Mouse (Mus musculus): ENCODE measurements around the gene Commd3. TPM values are rescaled to one million over a fixed set of nuclear protein-coding genes. Genes with fewer than 3 reads are reported as not detected.

Gene Commd3
- polyA plus RNA-seq, 1 experiment from 2014 or later: 202 TPM

DNA sequence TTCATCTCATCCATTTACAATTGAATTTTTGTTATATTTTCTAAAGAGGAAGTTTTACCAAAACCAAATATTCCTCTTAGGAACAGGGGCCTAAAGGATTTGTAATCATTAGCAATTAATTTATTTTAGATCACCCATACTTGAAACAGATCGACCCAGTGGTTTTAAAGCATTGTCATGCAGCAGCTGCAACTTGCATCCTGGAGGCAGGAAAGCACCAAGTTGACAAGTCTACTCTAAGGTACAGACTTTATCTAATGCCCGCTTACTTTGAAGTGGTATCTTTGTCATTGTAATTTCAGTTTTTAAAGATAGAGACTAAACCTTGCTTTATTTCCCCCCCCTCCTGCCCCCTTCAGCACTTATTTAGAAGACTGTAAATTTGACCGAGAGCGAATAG is 1.6 kb downstream of the Commd3 start:
- no peak overlapping the region for H3K27ac ChIP-seq (replicated peaks; ENCODE audit: low read depth, low read length)
- 48% methylated on average over 4 of the region's 4 CpGs for WGBS

DNA sequence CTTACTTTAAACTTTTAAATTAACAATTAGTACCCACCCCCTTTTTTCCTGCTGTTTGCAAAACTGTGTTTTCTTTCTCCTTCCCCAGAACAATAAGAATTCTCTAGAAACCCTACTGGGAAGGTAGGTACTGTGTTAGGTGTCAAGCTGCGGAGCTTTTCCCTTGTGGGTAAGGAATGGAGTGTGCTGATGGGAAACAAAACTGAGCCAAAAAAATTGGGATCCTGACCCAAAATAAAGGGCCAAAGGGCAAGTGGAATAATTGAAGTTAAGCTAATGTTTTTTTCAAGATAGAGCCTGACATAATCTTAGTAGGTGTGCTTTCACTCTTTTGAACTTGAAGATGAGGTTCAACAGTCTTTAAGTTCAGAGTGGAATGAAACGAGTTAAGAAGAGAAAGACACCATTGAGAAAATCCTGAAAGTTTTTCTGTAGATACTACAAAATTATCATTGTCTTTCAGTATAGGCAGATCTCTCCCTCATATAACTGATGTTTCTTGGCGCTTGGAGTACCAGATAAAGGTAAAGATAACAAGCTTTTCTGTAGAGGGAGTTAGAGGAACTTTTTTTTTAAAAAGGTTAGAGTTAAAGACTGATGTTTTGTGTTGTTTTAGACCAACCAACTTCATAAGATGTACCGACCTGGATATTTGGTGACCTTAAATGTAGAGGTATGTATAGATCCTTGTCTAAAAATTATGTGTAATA is 2.2 kb downstream of the Commd3 start:
- H3K9me3 ChIP-seq (ENCODE audit: control insufficient read depth, low read length): no peaks in the 10 kb centered on the region
- peaks cover 23% of the 10 kb centered on the region for H3K27me3 ChIP-seq (ENCODE audit: control insufficient read depth, insufficient read depth, low read length)
- H3K36me3 ChIP-seq (ENCODE audit: control insufficient read depth, insufficient read depth, low read length): no peaks in the 10 kb centered on the region
- no peak overlapping the region for H3K4me3 ChIP-seq (replicated peaks; ENCODE audit: low read depth, low read length)
- no peak overlapping the region for H3K27ac ChIP-seq (replicated peaks; ENCODE audit: low read depth, low read length)
- H3K9ac ChIP-seq (replicated peaks; ENCODE audit: low read length): no peak overlapping the region
- ATAC-seq (ENCODE audit: low FRiP score, low TSS enrichment): no peak
- no peak for DNase-seq
- peaks cover 23% of the 10 kb centered on the region for H3K4me1 ChIP-seq (ENCODE audit: control insufficient read depth, insufficient read depth, low read length)
- WGBS: 60% methylated on average over 4 of the region's 4 CpGs
- peak overlapping the region; percentile 90; the same call in 1 of the 2 replicates for H3K4me2 ChIP-seq (ENCODE audit: low read length)

More for the DNA sequence above, 1.6 kb downstream of the Commd3 start:
- ATAC-seq (ENCODE audit: low FRiP score, low TSS enrichment): no peak
- Histone ChIP-seq H3K9me3 (ENCODE audit: control insufficient read depth, low read length) (no peaks in the 10 kb centered on the region), H3K27me3 (ENCODE audit: control insufficient read depth, insufficient read depth, low read length) (peaks cover 19% of the 10 kb centered on the region), H3K4me2 (ENCODE audit: low read length) (peak overlapping the region; percentile 90), H3K9ac (replicated peaks; ENCODE audit: low read length) (no peak overlapping the region), H3K36me3 (ENCODE audit: control insufficient read depth, insufficient read depth, low read length) (no peaks in the 10 kb centered on the region), H3K4me3 (replicated peaks; ENCODE audit: low read depth, low read length) (no peak overlapping the region), H3K4me1 (ENCODE audit: control insufficient read depth, insufficient read depth, low read length) (peaks cover 18% of the 10 kb centered on the region)
- no peak for DNase-seq

DNA sequence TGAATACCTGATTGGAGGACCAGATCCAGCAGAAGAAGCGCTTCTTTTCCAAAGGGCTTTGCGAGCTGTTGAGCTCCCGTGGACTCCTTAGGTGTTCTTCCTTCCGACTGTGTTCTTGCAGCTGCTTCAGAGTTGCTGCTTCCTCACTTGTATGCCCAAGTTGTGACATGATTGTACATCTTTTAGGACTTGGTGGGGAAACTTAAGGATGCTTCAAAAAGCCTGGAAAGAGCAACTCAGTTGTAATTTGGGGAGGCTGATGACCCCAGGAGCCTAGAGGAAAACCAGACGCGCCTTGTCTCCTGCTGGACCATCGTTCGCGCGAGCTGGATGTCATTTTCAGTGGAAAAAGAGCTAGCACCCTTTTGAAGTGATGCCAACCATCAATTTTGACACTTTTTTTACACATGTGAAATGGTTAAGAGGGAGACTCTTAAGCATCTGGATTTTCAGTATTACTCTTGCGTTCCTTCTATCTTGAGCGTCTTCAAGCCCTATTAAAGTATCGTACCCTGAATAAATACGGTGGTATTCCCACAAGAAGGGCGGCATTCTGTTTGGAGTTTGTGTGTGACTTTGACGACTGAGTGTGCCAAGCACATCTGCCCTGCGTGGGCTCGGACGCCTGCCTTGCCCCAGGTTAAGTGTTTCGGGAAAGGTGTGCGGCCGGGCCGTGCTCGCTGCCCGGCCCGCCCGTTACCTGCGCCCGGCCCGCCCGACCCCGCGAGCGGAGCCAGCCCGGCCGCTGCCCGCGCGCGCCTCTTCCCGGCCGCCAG is 3.7 kb downstream of the Commd3 start:
- Histone ChIP-seq H3K27me3 (ENCODE audit: control insufficient read depth, insufficient read depth, low read length) (peaks cover 35% of the 10 kb centered on the region), H3K4me1 (ENCODE audit: control insufficient read depth, insufficient read depth, low read length) (peaks cover 31% of the 10 kb centered on the region), H3K4me2 (ENCODE audit: low read length) (peak overlapping the region; percentile 82), H3K27ac (replicated peaks; ENCODE audit: low read depth, low read length) (peak overlapping the region; percentile 99), H3K9me3 (ENCODE audit: control insufficient read depth, low read length) (no peaks in the 10 kb centered on the region), H3K4me3 (replicated peaks; ENCODE audit: low read depth, low read length) (peak overlapping the region; percentile 78), H3K9ac (replicated peaks; ENCODE audit: low read length) (peak overlapping the region; percentile 98), H3K36me3 (ENCODE audit: control insufficient read depth, insufficient read depth, low read length) (no peaks in the 10 kb centered on the region)
- DNase-seq: peak; percentile 31
- no peak for ATAC-seq (ENCODE audit: low FRiP score, low TSS enrichment)
- 4% methylated on average over 42 of the region's 42 CpGs for WGBS

DNA sequence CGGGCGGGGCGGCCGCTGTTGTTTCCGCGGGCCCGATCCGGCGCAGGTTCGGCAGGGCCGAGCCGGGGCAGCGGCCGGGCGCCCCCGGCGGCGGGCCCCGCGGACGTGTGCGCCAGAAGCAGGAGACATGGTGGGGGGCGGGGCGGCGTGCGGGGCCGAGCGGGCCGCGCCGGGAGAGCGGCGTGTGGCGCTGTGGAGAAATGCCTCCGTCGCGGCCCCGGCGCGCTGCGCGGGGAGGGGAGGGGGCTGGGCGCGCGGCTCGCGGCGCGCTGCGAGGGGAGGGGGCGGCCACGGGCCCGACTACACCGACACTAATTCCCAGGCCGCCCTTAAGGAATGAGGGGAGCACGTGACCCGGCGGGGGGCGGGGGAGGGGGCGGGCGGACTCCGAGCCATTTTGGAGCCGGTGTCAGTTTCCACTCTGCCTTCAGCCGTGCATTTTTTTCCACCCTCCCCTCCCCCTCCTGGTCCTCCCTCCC is 4.3 kb downstream of the Commd3 start:
- Histone ChIP-seq H3K4me1 (ENCODE audit: control insufficient read depth, insufficient read depth, low read length) (peaks cover 35% of the 10 kb centered on the region), H3K4me3 (replicated peaks; ENCODE audit: low read depth, low read length) (peak overlapping the region; percentile 78), H3K36me3 (ENCODE audit: control insufficient read depth, insufficient read depth, low read length) (no peaks in the 10 kb centered on the region), H3K4me2 (ENCODE audit: low read length) (peak overlapping the region; percentile 82), H3K27ac (replicated peaks; ENCODE audit: low read depth, low read length) (peak overlapping the region; percentile 99), H3K9ac (replicated peaks; ENCODE audit: low read length) (peak overlapping the region; percentile 98), H3K27me3 (ENCODE audit: control insufficient read depth, insufficient read depth, low read length) (peaks cover 41% of the 10 kb centered on the region), H3K9me3 (ENCODE audit: control insufficient read depth, low read length) (no peaks in the 10 kb centered on the region)
- DNase-seq: peak; percentile 95
- ATAC-seq (ENCODE audit: low FRiP score, low TSS enrichment): peak; percentile 85
- under 1% methylated on average over 43 of the region's 64 CpGs for WGBS

DNA sequence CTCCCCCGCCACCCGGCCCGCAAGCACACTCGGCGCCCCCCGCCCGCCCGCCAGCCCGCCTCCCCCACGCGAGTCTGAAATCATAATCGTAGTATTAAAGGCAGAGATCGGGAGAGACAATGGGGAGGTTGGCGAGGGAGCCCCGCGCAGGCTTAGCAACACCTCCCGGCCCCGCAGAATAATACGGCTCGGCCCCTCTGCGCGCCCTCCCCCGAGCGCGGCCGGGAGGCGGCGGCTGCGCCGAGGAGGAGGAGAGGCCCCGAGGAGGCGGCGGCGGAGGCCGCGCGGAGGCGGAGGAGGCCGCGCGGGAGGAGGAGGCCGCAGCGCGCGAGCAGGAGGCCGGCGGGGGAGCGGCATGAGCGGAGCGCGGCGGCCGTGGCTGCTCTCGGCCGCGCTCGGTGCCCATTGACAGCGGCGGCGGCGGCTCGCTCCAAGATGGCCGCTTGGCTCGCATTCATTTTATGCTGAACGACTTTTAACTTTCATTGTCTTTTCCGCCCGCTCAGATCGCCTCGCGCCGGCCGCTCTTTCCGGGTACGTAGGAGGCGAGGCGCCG is 4.8 kb downstream of the Commd3 start, which contains the start of gene Bmi1:
TSS of gene Bmi1 (plus strand) at position 83 of the 556 bp plus-strand sequence.
- under 1% methylated on average over 71 of the region's 77 CpGs for WGBS
- Histone ChIP-seq H3K9ac (replicated peaks; ENCODE audit: low read length) (peak within 1 kb of the TSS; percentile 98), H3K9me3 (ENCODE audit: control insufficient read depth, low read length) (no peaks in the 10 kb centered on the region), H3K27me3 (ENCODE audit: control insufficient read depth, insufficient read depth, low read length) (peaks cover 46% of the 10 kb centered on the region), H3K36me3 (ENCODE audit: control insufficient read depth, insufficient read depth, low read length) (0 out of 2 replicates have a peak, but pooled peaks cover under 1% of the 10 kb centered on the region), H3K4me3 (replicated peaks; ENCODE audit: low read depth, low read length) (peak within 1 kb of the TSS; percentile 78), H3K27ac (replicated peaks; ENCODE audit: low read depth, low read length) (peak within 1 kb of the TSS; percentile 99), H3K4me1 (ENCODE audit: control insufficient read depth, insufficient read depth, low read length) (peaks cover 35% of the 10 kb centered on the region), H3K4me2 (ENCODE audit: low read length) (peak within 1 kb of the TSS; percentile 82)
- DNase-seq: peak; percentile 82
- ATAC-seq (ENCODE audit: low FRiP score, low TSS enrichment): peak; percentile 73

DNA sequence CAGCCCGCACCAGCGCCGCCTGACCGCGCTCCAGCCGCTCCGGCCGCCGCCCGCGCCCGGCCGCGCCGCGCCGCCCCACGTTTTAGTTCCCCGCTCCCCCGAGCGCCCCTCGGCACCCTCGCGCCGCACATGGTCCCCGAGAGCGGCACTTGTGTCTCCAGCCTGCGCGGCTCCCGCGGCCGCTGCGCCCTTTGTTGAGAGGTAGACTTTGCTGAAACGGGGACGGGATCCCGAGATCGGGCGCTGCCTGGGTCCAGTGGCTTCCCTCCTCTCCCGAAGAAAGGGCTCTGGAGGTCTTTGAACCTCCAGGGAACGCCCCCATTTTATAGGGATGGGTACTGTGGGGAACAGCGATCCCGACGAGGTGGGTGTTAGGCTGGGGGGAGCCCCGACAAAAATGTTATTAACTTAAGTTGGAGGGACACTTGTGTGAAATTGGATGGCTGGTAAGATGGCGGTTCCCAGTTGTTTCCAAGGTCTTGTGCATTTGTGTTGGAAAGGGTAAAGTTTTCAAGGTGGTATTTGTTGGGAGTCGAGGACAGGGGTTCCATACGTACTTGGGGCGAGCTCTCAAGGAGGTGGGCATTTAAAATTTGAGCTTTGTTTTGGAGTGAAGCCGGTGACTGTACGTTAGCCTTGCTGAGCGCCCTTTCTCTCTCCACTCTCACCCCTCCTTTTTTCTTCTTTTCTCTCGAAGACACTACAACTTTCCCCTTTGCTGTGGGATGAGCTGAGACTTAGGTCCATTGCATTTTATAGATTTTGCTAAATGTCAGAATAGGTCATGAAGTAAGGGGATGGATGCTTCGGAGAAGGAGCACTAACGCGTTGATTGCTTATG is 5.7 kb downstream of the Commd3 start:
- H3K9ac ChIP-seq (replicated peaks; ENCODE audit: low read length): peak overlapping the region; percentile 98
- peaks cover 35% of the 10 kb centered on the region for H3K4me1 ChIP-seq (ENCODE audit: control insufficient read depth, insufficient read depth, low read length)
- H3K4me2 ChIP-seq (ENCODE audit: low read length): peak overlapping the region; percentile 82
- peaks cover 54% of the 10 kb centered on the region for H3K27me3 ChIP-seq (ENCODE audit: control insufficient read depth, insufficient read depth, low read length)
- H3K4me3 ChIP-seq (replicated peaks; ENCODE audit: low read depth, low read length): peak overlapping the region; percentile 78
- peaks cover 9% of the 10 kb centered on the region for H3K36me3 ChIP-seq (ENCODE audit: control insufficient read depth, insufficient read depth, low read length)
- no peaks in the 10 kb centered on the region for H3K9me3 ChIP-seq (ENCODE audit: control insufficient read depth, low read length)
- peak overlapping the region; percentile 99 for H3K27ac ChIP-seq (replicated peaks; ENCODE audit: low read depth, low read length)
- under 1% methylated on average over 55 of the region's 55 CpGs for WGBS
- ATAC-seq (ENCODE audit: low FRiP score, low TSS enrichment) (peak; percentile 2; the same call in 1 of the 2 replicates), DNase-seq (peak; percentile 78)

DNA sequence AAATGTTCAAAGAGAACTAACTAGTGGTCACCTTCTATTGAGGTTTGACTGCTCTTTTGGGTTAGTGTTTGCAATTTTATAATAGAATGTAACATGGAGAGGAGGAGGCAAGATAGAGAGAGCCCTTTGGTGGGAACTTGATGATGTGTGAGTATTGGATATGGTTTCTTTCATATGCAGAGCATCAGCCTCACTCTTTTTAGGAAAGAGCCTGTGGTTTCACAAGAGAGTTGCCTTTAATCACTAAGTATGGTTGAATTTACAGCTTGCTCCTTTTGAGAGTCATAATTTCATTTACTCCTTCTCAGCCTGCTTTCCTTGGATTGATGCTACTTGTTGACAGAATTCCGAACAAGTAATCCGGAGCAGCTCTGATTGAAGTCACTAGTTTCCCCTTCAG is 7.5 kb downstream of the Commd3 start:
- H3K4me3 ChIP-seq (replicated peaks; ENCODE audit: low read depth, low read length): no peak overlapping the region
- ATAC-seq (ENCODE audit: low FRiP score, low TSS enrichment): no peak
- no peaks in the 10 kb centered on the region for H3K9me3 ChIP-seq (ENCODE audit: control insufficient read depth, low read length)
- no peak overlapping the region for H3K9ac ChIP-seq (replicated peaks; ENCODE audit: low read length)
- WGBS: 27% methylated on average over 2 of the region's 2 CpGs
- no peak overlapping the region for H3K4me2 ChIP-seq (ENCODE audit: low read length)
- no peak for DNase-seq
- H3K27ac ChIP-seq (replicated peaks; ENCODE audit: low read depth, low read length): no peak overlapping the region
- peaks cover 25% of the 10 kb centered on the region for H3K36me3 ChIP-seq (ENCODE audit: control insufficient read depth, insufficient read depth, low read length)
- peaks cover 58% of the 10 kb centered on the region for H3K27me3 ChIP-seq (ENCODE audit: control insufficient read depth, insufficient read depth, low read length)
- H3K4me1 ChIP-seq (ENCODE audit: control insufficient read depth, insufficient read depth, low read length): peaks cover 26% of the 10 kb centered on the region

DNA sequence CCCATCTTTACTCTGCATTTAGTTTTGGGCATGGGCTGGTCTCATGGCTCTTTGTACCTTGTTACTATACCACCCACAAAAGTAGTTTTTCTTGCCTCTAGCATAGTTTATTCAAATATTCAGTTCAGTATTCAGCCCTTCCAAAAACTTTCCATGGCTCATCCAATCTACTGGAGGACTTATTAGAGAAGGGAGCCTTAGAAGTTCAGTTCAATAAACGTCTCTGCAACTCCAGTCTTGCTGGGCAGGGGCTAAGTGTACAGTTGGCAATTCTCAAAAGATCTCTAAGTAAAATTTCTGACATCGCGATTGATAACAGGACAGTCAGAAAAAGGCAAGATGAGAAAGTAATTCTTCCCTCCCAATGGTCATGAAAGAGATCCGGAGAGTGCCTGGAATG is 8.3 kb downstream of the Commd3 start:
- peak overlapping the region; percentile 53 for H3K4me2 ChIP-seq (ENCODE audit: low read length)
- WGBS: 1% methylated on average over 4 of the region's 4 CpGs
- H3K36me3 ChIP-seq (ENCODE audit: control insufficient read depth, insufficient read depth, low read length): peaks cover 25% of the 10 kb centered on the region
- no peak overlapping the region for H3K27ac ChIP-seq (replicated peaks; ENCODE audit: low read depth, low read length)
- ATAC-seq (ENCODE audit: low FRiP score, low TSS enrichment) (no peak), DNase-seq (no peak)
- H3K4me3 ChIP-seq (replicated peaks; ENCODE audit: low read depth, low read length): peak overlapping the region; percentile 24
- H3K9me3 ChIP-seq (ENCODE audit: control insufficient read depth, low read length): no peaks in the 10 kb centered on the region
- H3K9ac ChIP-seq (replicated peaks; ENCODE audit: low read length): no peak overlapping the region
- H3K27me3 ChIP-seq (ENCODE audit: control insufficient read depth, insufficient read depth, low read length): peaks cover 54% of the 10 kb centered on the region
- peaks cover 26% of the 10 kb centered on the region for H3K4me1 ChIP-seq (ENCODE audit: control insufficient read depth, insufficient read depth, low read length)
